22 mouse cellular contexts compared by ENCODE assay signal in genomic region chr6:126735806-126736205, GRCm38 (mm10). TPM values are rescaled to one million over a fixed set of nuclear protein-coding genes. Genes with fewer than 3 reads are reported as not detected.
A peak's percentile ranks its signal among the peaks of the same experiment; 100 is the strongest.
DNase-seq lines count a peak whose midpoint lies in the region; ATAC-seq and TF ChIP-seq lines count a peak whose summit lies in the region.
"Had no signal": no experiment of that assay in that cellular context is flagged by ENCODE, and none has a peak within 500 bp of the region (broad histone marks: within the 10 kb centered on the region; RNA-seq: fewer than 3 reads in every experiment).

No protein-coding gene starts in this region.

- peak; percentile 26; the same call in 1 of the 2 replicates for ATAC-seq in forebrain, postnatal 0 days
- no peak for ATAC-seq in forebrain, embryonic 12.5 days (ENCODE audit: low FRiP score)
- no peak for ATAC-seq in hindbrain, postnatal 0 days
- ATAC-seq in monocyte, adult 5-6 weeks (replicated peaks; ENCODE audit: insufficient number of reproducible peaks, low FRiP score, low TSS enrichment, poor library complexity, severe bottlenecking) = no peak
- ATAC-seq: inflammation-experienced regulatory T-cells, adult 6 months had no signal

- no peaks in the 10 kb centered on the region for H3K27me3 ChIP-seq in forebrain, postnatal 0 days (ENCODE audit: insufficient read depth, low read length)
- H3K27me3 ChIP-seq in forebrain, embryonic 12.5 days = peaks cover 37% of the 10 kb centered on the region
- H3K27me3 ChIP-seq in hindbrain, postnatal 0 days (ENCODE audit: insufficient read depth, low read length) = no peaks in the 10 kb centered on the region

- no peak overlapping the region for H3K27ac ChIP-seq in forebrain, postnatal 0 days (ENCODE audit: low read depth, low read length)
- no peak overlapping the region for H3K27ac ChIP-seq in forebrain, embryonic 12.5 days
- H3K27ac ChIP-seq in hindbrain, postnatal 0 days = no peak overlapping the region
- H3K27ac ChIP-seq: embryonic facial prominence, embryonic 15.5 days; heart, adult 2 months; liver, embryonic 13.5 days; neural tube, embryonic 12.5 days had no signal

- no peak overlapping the region for H3K9ac ChIP-seq in forebrain, postnatal 0 days
- no peak overlapping the region for H3K9ac ChIP-seq in forebrain, embryonic 12.5 days
- no peak overlapping the region for H3K9ac ChIP-seq in hindbrain, postnatal 0 days (replicated peaks; ENCODE audit: low read length)
- H3K9ac ChIP-seq: embryonic facial prominence, embryonic 15.5 days; liver, embryonic 13.5 days; lung, embryonic 14.5 days; neural tube, embryonic 12.5 days had no signal

- H3K9me3 ChIP-seq in forebrain, postnatal 0 days (ENCODE audit: low read length) = no peaks in the 10 kb centered on the region
- no peaks in the 10 kb centered on the region for H3K9me3 ChIP-seq in forebrain, embryonic 12.5 days
- H3K9me3 ChIP-seq in hindbrain, postnatal 0 days (ENCODE audit: low read length) = no peaks in the 10 kb centered on the region
- H3K9me3 ChIP-seq: embryonic facial prominence, embryonic 15.5 days; liver, embryonic 13.5 days; neural tube, embryonic 12.5 days had no signal

- WGBS in forebrain, postnatal 0 days = 59% methylated on average over 3 of the region's 3 CpGs
- 76% methylated on average over 3 of the region's 3 CpGs for WGBS in forebrain, embryonic 12.5 days
- 68% methylated on average over 3 of the region's 3 CpGs for WGBS in hindbrain, postnatal 0 days

- no peak for DNase-seq in forebrain, postnatal 0 days
- DNase-seq in layer of hippocampus, adult 9-11 months = peak; percentile 51
- DNase-seq in layer of hippocampus, postnatal 36 days = no peak
- DNase-seq in brain, adult 2 months (ENCODE audit: low read depth, low spot score) = peak; percentile 65
- DNase-seq in hindbrain, postnatal 0 days (ENCODE audit: low spot score) = peak; percentile 36
- DNase-seq: adrenal gland, postnatal 25 days; cerebellum, adult 9-10 months; gastrocnemius, postnatal 36 days; heart, adult 2 months; kidney, adult 2 months; kidney, postnatal 10 days; liver, embryonic 13.5 days; lung, embryonic 14.5 days; right cerebral cortex, adult 18-20 months; right cerebral cortex, postnatal 4 days; thymus, postnatal 25 days had no signal

- no peaks in the 10 kb centered on the region; the same call in 1 of the 2 replicates for H3K36me3 ChIP-seq in forebrain, postnatal 0 days (ENCODE audit: insufficient read depth)
- H3K36me3 ChIP-seq in forebrain, embryonic 12.5 days (replicated peaks) = no peaks in the 10 kb centered on the region
- no peaks in the 10 kb centered on the region for H3K36me3 ChIP-seq in hindbrain, postnatal 0 days (ENCODE audit: insufficient read depth, low read length)
- H3K36me3 ChIP-seq: embryonic facial prominence, embryonic 15.5 days; liver, embryonic 13.5 days; neural tube, embryonic 12.5 days had no signal

- TF ChIP-seq CTCF in forebrain, postnatal 0 days (IDR thresholded peaks at IDR 0.05; ENCODE audit: low read depth) = no peak
- TF ChIP-seq CTCF in hindbrain, postnatal 0 days (IDR thresholded peaks at IDR 0.05; ENCODE audit: low read depth) = no peak

- H3K4me2 ChIP-seq in forebrain, postnatal 0 days (ENCODE audit: low read depth) = peak overlapping the region; percentile 43
- no peak overlapping the region for H3K4me2 ChIP-seq in forebrain, embryonic 12.5 days
- H3K4me2 ChIP-seq in hindbrain, postnatal 0 days (ENCODE audit: low read depth, low read length) = peak overlapping the region; percentile 46
- H3K4me2 ChIP-seq: embryonic facial prominence, embryonic 15.5 days; liver, embryonic 13.5 days; lung, embryonic 14.5 days had no signal

- H3K4me1 ChIP-seq in forebrain, postnatal 0 days (ENCODE audit: insufficient read depth) = peaks cover 31% of the 10 kb centered on the region
- H3K4me1 ChIP-seq in forebrain, embryonic 12.5 days = peaks cover 31% of the 10 kb centered on the region
- peaks cover 28% of the 10 kb centered on the region for H3K4me1 ChIP-seq in hindbrain, postnatal 0 days (ENCODE audit: insufficient read depth, low read length)
- H3K4me1 ChIP-seq: liver, embryonic 13.5 days had no signal

- 0 out of 2 replicates have a peak overlapping the region, but pooled peaks have one; percentile 9 for H3K4me3 ChIP-seq in forebrain, postnatal 0 days (ENCODE audit: low read depth, low read length)
- H3K4me3 ChIP-seq in forebrain, embryonic 12.5 days (replicated peaks) = no peak overlapping the region
- no peak overlapping the region for H3K4me3 ChIP-seq in hindbrain, postnatal 0 days (ENCODE audit: low read length)
- H3K4me3 ChIP-seq: embryonic facial prominence, embryonic 15.5 days; heart, adult 2 months; liver, embryonic 13.5 days; neural tube, embryonic 12.5 days had no signal

RNA-seq across cellular contexts. Expression of gene Kcna6, which starts 4.7 kb away (rescaled TPM):
- total RNA-seq in forebrain, postnatal 0 days (2014; rRNA removed) = 49.2 and 49.6 TPM in 2 replicates
- 14.4 and 19.9 TPM in 2 replicates for polyA plus RNA-seq in forebrain, postnatal 0 days (2015; fragmentation: Nextera tagmentation; extraction: Ambion mirVana)
- 5.9 and 6.3 TPM in 2 replicates for polyA plus RNA-seq in forebrain, embryonic 12.5 days (2016; fragmentation: Nextera tagmentation; extraction: Ambion mirVana)
- total RNA-seq in layer of hippocampus, postnatal 36 days (2021) = 10 to 100 TPM; 47.3 to 48.4 TPM
- total RNA-seq in hindbrain, postnatal 0 days (2014; rRNA removed) = 66.4 and 67.5 TPM in 2 replicates
- polyA plus RNA-seq in hindbrain, postnatal 0 days (2015; fragmentation: Nextera tagmentation; extraction: Ambion mirVana) = 23.6 TPM in 2 replicates
- not detected in 3 replicates for total RNA-seq in monocyte, adult 5-6 weeks (2017)
- total RNA-seq: megakaryocyte, adult 5-6 weeks had no signal
- polyA plus RNA-seq: inflammation-experienced regulatory T-cells, adult 6 months had no signal

Comparison
In these comparisons a context has a peak if more than half of its experiments do, and no peak if none do; other contexts are left out.
1. DNase-seq: peak in layer of hippocampus, adult 9-11 months (single experiment), brain, adult 2 months (single experiment) and hindbrain, postnatal 0 days (single experiment); none in forebrain, postnatal 0 days (single experiment) and layer of hippocampus, postnatal 36 days (0 of 2).
2. RNA of gene Kcna6, which starts 4.7 kb away (total RNA-seq): 66.4 to 67.5 TPM in hindbrain, postnatal 0 days, 49.2 to 49.6 TPM in forebrain, postnatal 0 days and 47.3 to 48.4 TPM in layer of hippocampus, postnatal 36 days; not detected in monocyte, adult 5-6 weeks; every median in the first group is over 10 times any median in the second.